Mouse (Mus musculus) CH12.LX (cell line): Measurements from ENCODE around the gene Etfa. TPM values are rescaled to one million over a fixed set of nuclear protein-coding genes. Genes with fewer than 3 reads are reported as not detected.

ENCODE experiments used
- DNase-seq: peaks from one replicate; pipeline ENCODE4 v3.0.0-alpha.2; 2013; ENCODE audit errors: extremely low read depth
- H3K27ac ChIP-seq: 2 replicates; pipeline ENCODE4 v1.5.1; 2012; ENCODE audit warnings: low read depth, mild to moderate bottlenecking, control low read depth, moderate library complexity; ENCODE audit not compliant: insufficient read depth
- H3K27me3 ChIP-seq: replicated peaks from 2 replicates; pipeline ENCODE3; 2012; ENCODE audit warnings: inconsistent platforms
- H3K36me3 ChIP-seq, 2 experiments: replicated peaks in 1 of 2; 2 replicates each; pipeline versions ENCODE3 to v1.6.1; 2012; ENCODE audit warnings: inconsistent platforms in 1 of 2, low read length in 1 of 2, mild to moderate bottlenecking in 1 of 2, mixed read lengths in 1 of 2, moderate library complexity in 1 of 2; ENCODE audit not compliant: control insufficient read depth in 1 of 2, insufficient read depth in 1 of 2
- H3K4me1 ChIP-seq, 2 experiments: 2 replicates each; pipeline ENCODE4 v1.6.1; 2012; ENCODE audit warnings: inconsistent platforms in 1 of 2, moderate library complexity in 1 of 2; ENCODE audit not compliant: insufficient read depth in 2 of 2, control insufficient read depth in 1 of 2
- H3K4me2 ChIP-seq: 2 replicates; pipeline ENCODE4 v1.6.1; 2012; ENCODE audit warnings: low read depth, mild to moderate bottlenecking, control low read depth; ENCODE audit not compliant: poor library complexity, insufficient read depth, severe bottlenecking
- H3K4me3 ChIP-seq, 3 experiments: fragments of 150-350 bp in 1 of 3; sonication (generic) in 1 of 3; replicated peaks in 1 of 3; 2 replicates each; pipeline versions ENCODE3 to v1.5.1; 2011 to 2012; ENCODE audit warnings: low read depth in 2 of 3, low read length in 2 of 3, mild to moderate bottlenecking in 2 of 3, moderate library complexity in 2 of 3, control low read depth in 1 of 3, improper control_type of control experiment in 1 of 3, inconsistent platforms in 1 of 3, mixed read lengths in 1 of 3; ENCODE audit not compliant: poor library complexity in 1 of 3
- H3K79me2 ChIP-seq: replicated peaks from 2 replicates; pipeline ENCODE4 v1.6.1; 2012; ENCODE audit warnings: mild to moderate bottlenecking, moderate library complexity; ENCODE audit not compliant: control insufficient read depth, poor library complexity, insufficient read depth, severe bottlenecking; ENCODE audit errors: extremely low read depth
- H3K9ac ChIP-seq: 2 replicates; pipeline ENCODE4 v1.6.1; 2012; ENCODE audit warnings: low read depth, mild to moderate bottlenecking, control low read depth, moderate library complexity; ENCODE audit not compliant: insufficient read depth
- H3K9me3 ChIP-seq: replicated peaks from 2 replicates; pipeline ENCODE3; 2012; ENCODE audit warnings: low read length, inconsistent platforms, mixed read lengths
- BHLHE40 ChIP-seq: IDR thresholded peaks from 2 replicates; pipeline ENCODE4 v1.6.1; 2011; ENCODE audit warnings: mild to moderate bottlenecking, low read depth, low read length, improper control_type of control experiment
- CTCF ChIP-seq, 2 experiments: IDR thresholded peaks in 1 of 2; conservative IDR thresholded peaks in 1 of 2; 2 replicates each; pipeline ENCODE4 v1.5.1; 2011 to 2012; ENCODE audit warnings: low read depth in 2 of 2, low read length in 2 of 2, improper control_type of control experiment in 1 of 2, inconsistent platforms in 1 of 2, mild to moderate bottlenecking in 1 of 2, moderate library complexity in 1 of 2
- ETS1 ChIP-seq: conservative IDR thresholded peaks from 2 replicates; pipeline ENCODE4 v1.6.1; 2012; ENCODE audit warnings: low read depth, mild to moderate bottlenecking, inconsistent platforms, low read length, improper control_type of control experiment, moderate library complexity
- IRF4 ChIP-seq: IDR thresholded peaks from 2 replicates; pipeline ENCODE4 v1.6.1; 2014; ENCODE audit warnings: low read depth, mild to moderate bottlenecking, inconsistent platforms, low read length, improper control_type of control experiment
- JUN ChIP-seq: IDR thresholded peaks from 2 replicates; pipeline ENCODE4 v1.6.1; 2011; ENCODE audit warnings: low read depth, mild to moderate bottlenecking, low read length, improper control_type of control experiment, moderate library complexity; ENCODE audit not compliant: insufficient read depth
- JUND ChIP-seq: conservative IDR thresholded peaks from 2 replicates; pipeline ENCODE4 v1.6.1; 2011; ENCODE audit warnings: low read depth, low read length, improper control_type of control experiment
- MAX ChIP-seq: IDR thresholded peaks from 2 replicates; pipeline ENCODE4 v1.6.1; 2011; ENCODE audit warnings: low read length, improper control_type of control experiment
- MYC ChIP-seq: IDR thresholded peaks from 2 replicates; pipeline ENCODE4 v1.6.1; 2011; ENCODE audit warnings: low read depth, mild to moderate bottlenecking, improper control_type of control experiment, low read length
- NRF1 ChIP-seq: IDR thresholded peaks from 2 replicates; pipeline ENCODE4 v1.6.1; 2014; ENCODE audit warnings: low read depth, mild to moderate bottlenecking, inconsistent platforms, low read length, improper control_type of control experiment, moderate library complexity
- PAX5 ChIP-seq: IDR thresholded peaks from 2 replicates; pipeline ENCODE4 v1.6.1; 2012; ENCODE audit warnings: low read length, inconsistent platforms, mixed read lengths
- RAD21 ChIP-seq: IDR thresholded peaks from 2 replicates; pipeline ENCODE4 v1.6.1; 2011; ENCODE audit warnings: low read depth, mild to moderate bottlenecking, low read length, improper control_type of control experiment, moderate library complexity
- RCOR1 ChIP-seq: conservative IDR thresholded peaks from 2 replicates; pipeline ENCODE4 v1.6.1; 2012; ENCODE audit warnings: low read depth, mild to moderate bottlenecking, inconsistent platforms, low read length, improper control_type of control experiment
- TBP ChIP-seq: conservative IDR thresholded peaks from 2 replicates; pipeline ENCODE4 v1.6.1; 2011; ENCODE audit warnings: low read depth, low read length, improper control_type of control experiment
- TCF12 ChIP-seq: IDR thresholded peaks from 2 replicates; pipeline ENCODE4 v1.6.1; 2014; ENCODE audit warnings: low read depth, mild to moderate bottlenecking, inconsistent platforms, low read length, improper control_type of control experiment
- UBTF ChIP-seq: IDR thresholded peaks from 2 replicates; pipeline ENCODE4 v1.6.1; 2012; ENCODE audit warnings: low read depth, mild to moderate bottlenecking, inconsistent platforms, low read length, improper control_type of control experiment, moderate library complexity
- USF1 ChIP-seq: IDR thresholded peaks from 2 replicates; pipeline ENCODE4 v1.6.1; 2014; ENCODE audit warnings: low read depth, mild to moderate bottlenecking, inconsistent platforms, low read length, improper control_type of control experiment
- ZC3H11A ChIP-seq: IDR thresholded peaks from 2 replicates; pipeline ENCODE4 v1.6.1; 2012; ENCODE audit warnings: low read depth, mild to moderate bottlenecking, inconsistent platforms, low read length, improper control_type of control experiment
- ZMIZ1 ChIP-seq: IDR thresholded peaks from 2 replicates; pipeline ENCODE4 v1.6.1; 2012; ENCODE audit warnings: low read depth, mild to moderate bottlenecking, inconsistent platforms, low read length, improper control_type of control experiment
- ZNF384 ChIP-seq: IDR thresholded peaks from 2 replicates; pipeline ENCODE4 v1.6.1; 2012; ENCODE audit warnings: low read depth, low read length, improper control_type of control experiment, inconsistent platforms
- dilution Hi-C: fragments of 300-500 bp; cut with MboI; formaldehyde crosslinking; loops from 2 replicates; pipeline ENCODE4 v1.14.3; 2020; ENCODE audit warnings: low sequenced_read_pairs; ENCODE audit not compliant: extremely low pct_unique_long_range_greater_than_20kb, extremely low pct_ligation_motif_present
- in situ Hi-C: fragments of 300-500 bp; cut with MboI; formaldehyde crosslinking; loops from 3 replicates; pipeline ENCODE4 v1.14.3; 2019; ENCODE audit warnings: low sequenced_read_pairs, low pct_ligation_motif_present, low pct_unique_long_range_greater_than_20kb, mixed read lengths
- polyA plus RNA-seq: library from polyadenylated mRNA; unstranded; fragments of >175 nt; gene quantifications from 2 replicates; pipeline ENCODE4 v1.2.1, GENCODE M21; 2012; ENCODE audit warnings: low read depth; ENCODE audit not compliant: insufficient read length
- total RNA-seq, 2 experiments: library from RNA; depleted of rRNA; stranded (reverse); fragments of 300-350 nt in 1 of 2; fragments of >200 nt in 1 of 2; gene quantifications; 2 replicates each; pipeline ENCODE4 v1.2.3; 2012 to 2014

Etfa gene
- total and polyA plus RNA-seq, 3 experiments, result 42.7 to 121 (median 69.3) TPM

DNA sequence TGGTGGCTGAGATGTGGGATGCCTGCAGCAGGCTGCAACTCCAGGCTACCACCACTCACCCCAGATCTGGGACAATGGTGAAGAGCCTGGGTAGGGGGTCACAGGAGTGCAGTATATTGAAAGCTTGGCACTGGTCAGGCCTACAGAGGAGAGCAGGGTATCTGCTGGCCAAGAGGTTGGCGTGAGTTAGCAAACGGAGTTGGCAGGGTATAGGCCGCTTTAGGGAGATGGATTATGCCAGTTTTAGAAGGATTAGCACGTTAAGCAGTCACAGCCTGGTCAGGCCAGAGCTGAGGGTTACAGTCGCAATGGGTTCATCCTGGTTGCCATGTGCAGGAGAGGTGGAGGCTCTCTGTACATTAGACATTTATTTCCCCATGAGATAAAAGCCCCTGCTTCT is 78.2 kb downstream of the Etfa start:
- dilution Hi-C loops, result no loop called here
- TF ChIP-seq TBP, result no peak
- TF ChIP-seq RAD21, result no peak
- TF ChIP-seq CTCF (conservative IDR thresholded peaks at IDR 0.05 in 1 of 2, IDR thresholded peaks at IDR 0.05 in 1 of 2; ENCODE audit: low read depth in 2 of 2, low read length in 2 of 2), result no peak
- TF ChIP-seq MAX, result no peak
- TF ChIP-seq JUND, result no peak
- TF ChIP-seq MYC, result no peak
- no peak for TF ChIP-seq ZC3H11A
- TF ChIP-seq, all 38 proteins: peak for 0
- Histone ChIP-seq H3K36me3 (no peaks in the 10 kb centered on the region), H3K9ac (no peak overlapping the region), H3K79me2 (no peaks in the 10 kb centered on the region), H3K27ac (no peak overlapping the region), H3K9me3 (no peaks in the 10 kb centered on the region), H3K4me1 (peaks cover 0 to 3% of the 10 kb centered on the region in 2 experiments; a peak in 1 of 4 replicates), H3K4me3 (no peak overlapping the region), H3K4me2 (no peak overlapping the region), H3K27me3 (no peaks in the 10 kb centered on the region)
- no peak for DNase-seq
- in situ Hi-C loops, result loop anchor here (25.0 kb wide), 1 partner anchor 478 kb away; no protein-coding TSS in a partner anchor

GRCm38 (mm10) chr9:55432306-55433289 is 79.4 kb downstream of the Etfa start:
- Histone ChIP-seq H3K4me3 (no peak overlapping the region), H3K4me1 (peaks cover 0 to 5% of the 10 kb centered on the region in 2 experiments; a peak in 1 of 4 replicates), H3K27me3 (no peaks in the 10 kb centered on the region), H3K79me2 (no peaks in the 10 kb centered on the region), H3K27ac (no peak overlapping the region), H3K9ac (no peak overlapping the region), H3K9me3 (no peaks in the 10 kb centered on the region), H3K4me2 (no peak overlapping the region), H3K36me3 (no peaks in the 10 kb centered on the region)
- no peak for DNase-seq
- in situ Hi-C loops (loop anchor here (25.0 kb wide), 1 partner anchor 480 kb away; no protein-coding TSS in a partner anchor), dilution Hi-C loops (no loop called here)
- TF ChIP-seq ETS1 (no peak), USF1 (no peak), ZNF384 (no peak), UBTF (no peak), IRF4 (no peak), BHLHE40 (no peak), ZC3H11A (no peak), ZMIZ1 (no peak), MAX (no peak), PAX5 (no peak), TCF12 (no peak), JUN (no peak), NRF1 (no peak), RCOR1 (no peak)
